14 mouse cellular contexts compared by ENCODE assay signal in the genomic region with DNA sequence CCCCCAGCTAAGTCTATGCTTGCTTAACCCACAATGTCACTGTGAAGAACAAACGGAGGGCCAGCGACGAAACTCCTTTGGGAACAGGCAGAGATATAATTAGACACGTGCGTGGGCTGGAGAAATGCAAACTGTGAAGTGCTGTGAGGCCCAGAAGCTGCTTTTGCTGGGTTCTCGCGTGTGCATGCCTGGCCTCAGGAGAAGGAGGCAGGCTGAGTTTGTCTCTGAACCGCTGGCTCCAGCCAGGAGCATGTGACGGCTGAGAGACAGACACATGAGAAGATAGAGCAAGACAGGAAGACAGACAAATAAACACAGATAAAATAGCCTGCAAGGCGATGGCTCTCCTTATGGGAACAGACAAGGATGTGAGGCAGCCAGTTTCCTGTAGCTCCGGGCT. TPM values are rescaled to one million over a fixed set of nuclear protein-coding genes. Genes with fewer than 3 reads are reported as not detected.
DNase-seq lines count a peak whose midpoint lies in the region; ATAC-seq lines count a peak whose summit lies in the region.
"Had no signal": no experiment of that assay in that cellular context is flagged by ENCODE, and none has a peak within 500 bp of the region (broad histone marks: within the 10 kb centered on the region; RNA-seq: fewer than 3 reads in every experiment).

No protein-coding gene starts in this region.

- 54% methylated on average over 11 of the region's 11 CpGs for WGBS in hindbrain, embryonic 13.5 days
- 52% methylated on average over 11 of the region's 11 CpGs for WGBS in hindbrain, embryonic 16.5 days

- H3K9ac ChIP-seq in hindbrain, embryonic 13.5 days, result no peak overlapping the region
- H3K9ac ChIP-seq in hindbrain, embryonic 16.5 days (ENCODE audit: low read depth, low read length), result no peak overlapping the region
- H3K9ac ChIP-seq: limb, embryonic 15.5 days had no signal

- H3K4me1 ChIP-seq in hindbrain, embryonic 13.5 days (replicated peaks), result peaks cover 22% of the 10 kb centered on the region
- peaks cover 11% of the 10 kb centered on the region for H3K4me1 ChIP-seq in hindbrain, embryonic 16.5 days (ENCODE audit: control insufficient read depth, insufficient read depth, low read depth, low read length)
- H3K4me1 ChIP-seq: limb, embryonic 15.5 days had no signal

- 0 out of 2 replicates have a peak overlapping the region, but pooled peaks have one; percentile 4 for H3K27ac ChIP-seq in hindbrain, embryonic 13.5 days
- no peak overlapping the region for H3K27ac ChIP-seq in hindbrain, embryonic 16.5 days (ENCODE audit: low read depth, low read length)
- H3K27ac ChIP-seq: kidney, postnatal 0 days; limb, embryonic 15.5 days had no signal

- H3K4me3 ChIP-seq in hindbrain, embryonic 13.5 days, result no peak overlapping the region
- no peak overlapping the region for H3K4me3 ChIP-seq in hindbrain, embryonic 16.5 days (ENCODE audit: low read length)
- H3K4me3 ChIP-seq: limb, embryonic 15.5 days had no signal

- no peak for ATAC-seq in hindbrain, embryonic 13.5 days (ENCODE audit: low FRiP score)
- no peak for ATAC-seq in hindbrain, embryonic 16.5 days
- ATAC-seq: inflammation-experienced regulatory T-cells, adult 6 months had no signal

- no peaks in the 10 kb centered on the region for H3K36me3 ChIP-seq in hindbrain, embryonic 13.5 days
- no peaks in the 10 kb centered on the region for H3K36me3 ChIP-seq in hindbrain, embryonic 16.5 days (ENCODE audit: control insufficient read depth, insufficient read depth, low read length)
- H3K36me3 ChIP-seq: limb, embryonic 15.5 days had no signal

- DNase-seq in cerebellum, adult 9-10 months, result peak; percentile 18
- no peak for DNase-seq in cerebellum, adult 11-12 months
- DNase-seq in brain, adult 2 months (ENCODE audit: low read depth, low spot score), result peak; percentile 93
- DNase-seq in left cerebral cortex, postnatal 14 days (ENCODE audit: low spot score in 2 of 2), result peak; percentile 80 to 93
- DNase-seq in urinary bladder, adult 2 months (ENCODE audit: low spot score), result no peak
- DNase-seq in adipocyte (ENCODE audit: low spot score), result no peak
- DNase-seq: adrenal gland, postnatal 25 days; gastrocnemius, postnatal 36 days; thymus, postnatal 25 days had no signal

- H3K9me3 ChIP-seq in hindbrain, embryonic 13.5 days, result no peaks in the 10 kb centered on the region
- no peaks in the 10 kb centered on the region for H3K9me3 ChIP-seq in hindbrain, embryonic 16.5 days (ENCODE audit: control insufficient read depth, low read length)
- H3K9me3 ChIP-seq: limb, embryonic 15.5 days had no signal

- intact Hi-C loops in left cerebral cortex, postnatal 14 days (cut with DNase I), result loop anchor here (5.0 kb wide), 1 partner anchor 131 kb away; no protein-coding TSS in a partner anchor

- no peak overlapping the region for H3K4me2 ChIP-seq in hindbrain, embryonic 13.5 days
- H3K4me2 ChIP-seq in hindbrain, embryonic 16.5 days (ENCODE audit: low read length), result no peak overlapping the region
- H3K4me2 ChIP-seq: limb, embryonic 15.5 days had no signal

- peaks cover 46% of the 10 kb centered on the region for H3K27me3 ChIP-seq in hindbrain, embryonic 13.5 days
- H3K27me3 ChIP-seq in hindbrain, embryonic 16.5 days (replicated peaks; ENCODE audit: control insufficient read depth, insufficient read depth, low read length), result no peaks in the 10 kb centered on the region

RNA-seq across cellular contexts. Expression of gene Unc5a, which starts 11.3 kb away (rescaled TPM):
- polyA plus RNA-seq in hindbrain, embryonic 13.5 days (2015; fragmentation: Nextera tagmentation; extraction: Ambion mirVana), result 7.8 and 8.4 TPM in 2 replicates
- polyA plus RNA-seq in hindbrain, embryonic 16.5 days (2015; fragmentation: Nextera tagmentation; extraction: Ambion mirVana), result 12.3 and 16.2 TPM in 2 replicates
- total RNA-seq in left cerebral cortex, postnatal 14 days (2021), result 10 to 100 TPM; 66.0 to 78.0 TPM
- 26.9 and 39.1 TPM in 2 replicates for polyA plus RNA-seq in urinary bladder, adult 2 months (2012; rRNA removed)

Comparison
In these comparisons a context has a peak if more than half of its experiments do, and no peak if none do; other contexts are left out.
1. DNase-seq: peak in cerebellum, adult 9-10 months (single experiment), brain, adult 2 months (single experiment) and left cerebral cortex, postnatal 14 days (2 of 2); none in cerebellum, adult 11-12 months (single experiment), urinary bladder, adult 2 months (single experiment) and adipocyte (single experiment).